In genomic region chr14:111680271-111680670, GRCm38 (mm10) we compare ENCODE assay signal across 12 mouse cellular contexts. TPM values are rescaled to one million over a fixed set of nuclear protein-coding genes. Genes with fewer than 3 reads are reported as not detected.
DNase-seq lines count a peak whose midpoint lies in the region; ATAC-seq and TF ChIP-seq lines count a peak whose summit lies in the region.
"Had no signal": no experiment of that assay in that cellular context is flagged by ENCODE, and none has a peak within 500 bp of the region (broad histone marks: within the 10 kb centered on the region; RNA-seq: fewer than 3 reads in every experiment).

No protein-coding gene starts in this region.

- no peak for TF ChIP-seq CTCF in cerebellum, adult 2 months (IDR thresholded peaks at IDR 0.05; ENCODE audit: borderline replicate concordance, insufficient read depth, low read depth, low read length)
- TF ChIP-seq CTCF in layer of hippocampus, adult 2 months (conservative IDR thresholded peaks at IDR 0.05), result no peak

- H3K27ac ChIP-seq in cerebellum, adult 2 months (ENCODE audit: insufficient read depth, low read length), result no peak overlapping the region
- peak overlapping the region; percentile 62 for H3K27ac ChIP-seq in layer of hippocampus, adult 2 months
- no peak overlapping the region for H3K27ac ChIP-seq in hindbrain, embryonic 12.5 days
- no peak overlapping the region for H3K27ac ChIP-seq in midbrain, embryonic 16.5 days (ENCODE audit: low read length)
- H3K27ac ChIP-seq: liver, embryonic 13.5 days had no signal

- H3K9ac ChIP-seq in hindbrain, embryonic 12.5 days, result no peak overlapping the region
- peak overlapping the region; percentile 65; the same call in 1 of the 2 replicates for H3K9ac ChIP-seq in midbrain, embryonic 16.5 days (ENCODE audit: low read depth, low read length)
- H3K9ac ChIP-seq: liver, embryonic 13.5 days had no signal

- TF ChIP-seq POLR2A in cerebellum, adult 2 months (IDR thresholded peaks at IDR 0.05; ENCODE audit: borderline replicate concordance, insufficient read depth, low read length), result no peak

- 81% methylated on average over 8 of the region's 8 CpGs for WGBS in cerebellum, adult 2 months
- WGBS in hindbrain, embryonic 12.5 days, result 69% methylated on average over 8 of the region's 8 CpGs
- 80% methylated on average over 8 of the region's 8 CpGs for WGBS in midbrain, embryonic 16.5 days

- H3K4me2 ChIP-seq in hindbrain, embryonic 12.5 days (replicated peaks), result peak overlapping the region; percentile 85
- H3K4me2 ChIP-seq in midbrain, embryonic 16.5 days (ENCODE audit: low read length), result peak overlapping the region; percentile 82

- no peaks in the 10 kb centered on the region for H3K36me3 ChIP-seq in hindbrain, embryonic 12.5 days
- peaks cover 11% of the 10 kb centered on the region for H3K36me3 ChIP-seq in midbrain, embryonic 16.5 days (ENCODE audit: control insufficient read depth, insufficient read depth, low read length)
- H3K36me3 ChIP-seq: liver, embryonic 13.5 days had no signal

- no peak overlapping the region for H3K4me3 ChIP-seq in cerebellum, adult 2 months (replicated peaks; ENCODE audit: insufficient read depth, low read depth, low read length)
- peak overlapping the region; percentile 49; the same call in 1 of the 2 replicates for H3K4me3 ChIP-seq in layer of hippocampus, adult 2 months
- H3K4me3 ChIP-seq in hindbrain, embryonic 12.5 days, result no peak overlapping the region
- no peak overlapping the region for H3K4me3 ChIP-seq in midbrain, embryonic 16.5 days (ENCODE audit: low read depth, low read length)

- H3K4me1 ChIP-seq in cerebellum, adult 2 months (ENCODE audit: control insufficient read depth, insufficient read depth, low read length), result 0 out of 2 replicates have a peak, but pooled peaks cover 8% of the 10 kb centered on the region
- H3K4me1 ChIP-seq in hindbrain, embryonic 12.5 days, result peaks cover 27% of the 10 kb centered on the region
- peaks cover 18% of the 10 kb centered on the region for H3K4me1 ChIP-seq in midbrain, embryonic 16.5 days (ENCODE audit: control insufficient read depth, insufficient read depth, low read length)

- ATAC-seq in hindbrain, embryonic 12.5 days (ENCODE audit: low FRiP score), result no peak
- no peak for ATAC-seq in midbrain, embryonic 16.5 days

- no peaks in the 10 kb centered on the region for H3K9me3 ChIP-seq in hindbrain, embryonic 12.5 days (replicated peaks)
- no peaks in the 10 kb centered on the region for H3K9me3 ChIP-seq in midbrain, embryonic 16.5 days (replicated peaks; ENCODE audit: control insufficient read depth, low read length, poor library complexity, severe bottlenecking)
- H3K9me3 ChIP-seq: liver, embryonic 13.5 days had no signal

- DNase-seq in cerebellum, adult 2 months, result peak; percentile 4 to 13
- DNase-seq in cerebellum, postnatal 25 days, result no peak
- no peak for DNase-seq in layer of hippocampus, adult 2 months (ENCODE audit: low spot score in 2 of 2)
- no peak for DNase-seq in layer of hippocampus, adult 11-12 months (ENCODE audit: low spot score)
- no peak for DNase-seq in testis, postnatal 10 days (ENCODE audit: low spot score)
- no peak for DNase-seq in urinary bladder, adult 2 months (ENCODE audit: low spot score)
- DNase-seq: adrenal gland, postnatal 10 days; liver, embryonic 13.5 days had no signal

- H3K27me3 ChIP-seq in cerebellum, adult 2 months (ENCODE audit: control insufficient read depth, insufficient read depth, low read length), result no peaks in the 10 kb centered on the region
- 0 out of 2 replicates have a peak, but pooled peaks cover 4% of the 10 kb centered on the region for H3K27me3 ChIP-seq in hindbrain, embryonic 12.5 days
- H3K27me3 ChIP-seq in midbrain, embryonic 16.5 days (ENCODE audit: control insufficient read depth, insufficient read depth, low read depth, low read length), result no peaks in the 10 kb centered on the region

RNA-seq across cellular contexts. Expression of gene Slitrk5, which starts 5.4 kb away (rescaled TPM):
- 12.9 and 13.2 TPM in 2 replicates for polyA plus RNA-seq in cerebellum, adult 2 months (2012; rRNA removed)
- 100 to 1,000 TPM; 107 to 111 TPM for total RNA-seq in layer of hippocampus, adult 2 months (2021)
- polyA plus RNA-seq in hindbrain, embryonic 12.5 days (2016; fragmentation: Nextera tagmentation; extraction: Ambion mirVana), result 28.7 and 31.1 TPM in 2 replicates
- 34.3 and 35.0 TPM in 2 replicates for polyA plus RNA-seq in midbrain, embryonic 16.5 days (2015; fragmentation: Nextera tagmentation; extraction: Ambion mirVana)
- 0.70 and 0.93 TPM in 2 replicates for polyA plus RNA-seq in urinary bladder, adult 2 months (2012; rRNA removed)
- total RNA-seq: common myeloid progenitor, adult 5-6 weeks; hematopoietic stem cell, adult 5-6 weeks had no signal

Comparison
In these comparisons a context has a peak if more than half of its experiments do, and no peak if none do; other contexts are left out.
1. DNase-seq: peak in cerebellum, adult 2 months (2 of 2); none in cerebellum, postnatal 25 days (0 of 2), layer of hippocampus, adult 2 months (0 of 2), layer of hippocampus, adult 11-12 months (single experiment), testis, postnatal 10 days (single experiment) and urinary bladder, adult 2 months (single experiment).